Mouse (Mus musculus) left cerebral cortex, postnatal 25 days (tissue): ENCODE results near the gene Gm11554. TPM values are rescaled to one million over a fixed set of nuclear protein-coding genes. Genes with fewer than 3 reads are reported as not detected.
"Not testable (repeated sequence)": the region's sequence is repeated elsewhere in the genome, so short reads cannot be mapped to it uniquely, and the experiment has no call there.

Experiments
- DNase-seq, 2 experiments: peaks; one replicate each; pipeline ENCODE4 v3.0.0; 2022; ENCODE audit warnings: low spot score in 2 of 2, mixed read lengths in 1 of 2
- intact Hi-C: fragments of 180-260 bp; cut with DNase I; formaldehyde crosslinking; loops from one replicate; pipeline ENCODE4 v1.15.1; 2025
- total RNA-seq, 2 experiments: library from RNA; stranded (reverse); gene quantifications; 2 replicates each; pipeline ENCODE4 v1.2.3; 2021

Gene Gm11554
- total RNA-seq, result not detected

DNA sequence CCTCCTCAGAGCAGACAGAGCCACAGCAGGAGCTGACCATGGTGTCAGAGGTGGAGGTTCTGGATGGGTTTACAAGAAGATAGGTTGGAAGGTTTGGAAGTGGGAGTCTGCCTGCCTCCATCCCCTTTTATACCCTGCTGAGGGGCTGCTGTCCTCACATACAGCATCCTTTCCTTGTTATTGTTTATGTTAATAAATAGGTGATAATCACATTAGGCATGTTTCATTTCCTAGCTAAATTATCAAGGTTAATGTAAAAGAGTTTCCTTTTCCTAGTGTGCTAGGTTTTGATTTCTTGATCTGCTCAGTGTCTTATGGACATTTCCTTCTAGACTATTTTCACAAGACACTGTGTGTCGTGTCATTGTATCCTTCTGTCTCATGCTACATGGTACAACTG lies at the start of gene Gm11554:
TSS of gene Gm11554 (minus strand) at position 101 of the 400 bp plus-strand sequence.
- DNase-seq, intact Hi-C loops: not testable (repeated sequence)

- DNase-seq, result no peak
- intact Hi-C loops, result no loop called here
These were observed 47.3 kb upstream of the Gm11554 start, which contains the start of gene Krtap4-16 for GRCm38 (mm10) chr11:99851508-99851907. Krtap4-16 (minus strand) TSS chr11:99851608.

- DNase-seq, result no peak
- intact Hi-C loops, result no loop called here
These were observed 42.5 kb upstream of the Gm11554 start for GRCm38 (mm10) chr11:99846746-99847145.

DNA sequence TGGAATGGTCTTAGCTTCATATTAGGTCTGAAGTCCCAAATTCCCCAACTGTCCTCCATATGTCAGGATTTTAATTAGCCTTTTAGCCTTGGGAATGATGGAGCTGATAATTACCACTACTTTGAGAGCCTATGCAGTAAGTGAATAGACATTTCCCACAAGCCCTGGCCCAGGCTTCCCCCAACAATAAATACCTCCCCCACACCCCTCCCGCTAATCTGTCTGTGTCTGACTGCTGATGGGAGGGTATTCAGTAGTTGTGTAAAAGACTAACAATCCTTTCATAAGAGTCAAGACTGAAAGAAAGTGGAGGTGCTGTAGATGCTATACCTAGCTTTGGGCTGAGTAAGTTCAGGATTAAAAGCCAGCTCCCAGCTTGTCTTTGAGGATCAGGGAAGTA lies 37.9 kb upstream of the Gm11554 start:
- intact Hi-C loops, result no loop called here
- no peak for DNase-seq

GRCm38 (mm10) chr11:99837966-99838365 lies 33.7 kb upstream of the Gm11554 start, which contains the start of gene 2300003K06Rik:
2300003K06Rik (minus strand) TSS chr11:99838066.
- DNase-seq, result no peak
- intact Hi-C loops, result no loop called here

DNA sequence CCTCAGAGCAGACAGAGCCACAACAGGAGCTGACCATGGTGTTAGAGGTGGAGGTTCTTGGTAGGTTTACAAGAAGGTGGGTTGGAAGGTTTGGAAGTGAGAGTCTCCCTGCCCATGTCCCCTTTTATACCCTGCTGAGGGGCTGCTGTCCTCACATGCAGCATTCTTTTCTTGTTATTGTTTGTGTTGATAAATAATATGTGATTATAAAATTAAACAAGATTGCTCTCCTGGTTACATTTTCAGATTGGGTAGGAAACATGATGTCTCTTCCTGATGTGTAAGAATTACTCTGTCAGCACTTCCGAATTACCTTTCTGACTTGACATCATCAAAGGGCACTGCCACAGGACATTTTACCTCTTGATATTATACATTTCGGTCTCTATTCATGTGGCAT lies 11.3 kb upstream of the Gm11554 start, which contains the start of gene Gm11564:
TSS of gene Gm11564 (minus strand) at position 101 of the 400 bp plus-strand sequence.
- intact Hi-C loops, DNase-seq: not testable (repeated sequence)

DNA sequence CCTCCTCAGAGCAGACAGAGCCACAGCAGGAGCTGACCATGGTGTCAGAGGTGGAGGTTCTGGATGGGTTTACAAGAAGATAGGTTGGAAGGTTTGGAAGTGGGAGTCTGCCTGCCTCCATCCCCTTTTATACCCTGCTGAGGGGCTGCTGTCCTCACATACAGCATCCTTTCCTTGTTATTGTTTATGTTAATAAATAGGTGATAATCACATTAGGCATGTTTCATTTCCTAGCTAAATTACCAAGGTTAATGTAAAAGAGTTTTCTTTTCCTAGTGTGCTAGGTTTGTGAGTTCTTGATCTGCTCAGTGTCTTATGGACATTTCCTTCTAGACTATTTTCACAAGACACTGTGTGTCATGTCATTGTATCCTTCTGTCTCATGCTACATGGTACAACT lies 5.5 kb upstream of the Gm11554 start, which contains the start of gene Krtap4-13:
TSS of gene Krtap4-13 (minus strand) at position 101 of the 400 bp plus-strand sequence.
- DNase-seq, intact Hi-C loops: not testable (repeated sequence)

- intact Hi-C loops, DNase-seq: not testable (repeated sequence)
These were observed 5.4 kb downstream of the Gm11554 start, which contains the start of gene Gm11569 for GRCm38 (mm10) chr11:99798832-99799231. Gm11569 (minus strand) TSS chr11:99798932.

DNA sequence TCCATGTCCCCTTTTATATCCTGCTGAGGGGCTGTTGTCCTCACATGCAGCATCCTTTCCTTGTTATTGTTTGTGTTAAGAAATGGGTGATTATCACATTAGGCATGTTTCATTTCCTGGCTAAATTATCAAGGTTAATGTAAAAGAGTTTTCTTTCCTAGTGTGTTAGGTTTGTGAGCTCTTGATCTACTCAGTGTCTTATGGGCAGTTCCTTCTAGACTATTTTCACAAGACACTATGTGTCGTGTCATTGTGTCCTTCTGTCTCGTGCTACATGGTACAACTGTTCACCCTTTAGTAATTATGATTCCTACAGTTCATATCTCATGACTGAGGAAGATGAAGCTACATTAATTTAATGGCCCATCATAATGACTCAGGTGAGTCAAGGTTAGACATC lies 10.9 kb downstream of the Gm11554 start, which contains the start of gene Gm11596:
TSS of gene Gm11596 (minus strand) at position 101 of the 400 bp plus-strand sequence.
- DNase-seq, result no peak
- intact Hi-C loops, result no loop called here

GRCm38 (mm10) chr11:99784900-99785299 lies 19.3 kb downstream of the Gm11554 start, which contains the start of gene Krtap4-9:
Krtap4-9 (plus strand) TSS chr11:99785200.
- DNase-seq, intact Hi-C loops: not testable (repeated sequence)

DNA sequence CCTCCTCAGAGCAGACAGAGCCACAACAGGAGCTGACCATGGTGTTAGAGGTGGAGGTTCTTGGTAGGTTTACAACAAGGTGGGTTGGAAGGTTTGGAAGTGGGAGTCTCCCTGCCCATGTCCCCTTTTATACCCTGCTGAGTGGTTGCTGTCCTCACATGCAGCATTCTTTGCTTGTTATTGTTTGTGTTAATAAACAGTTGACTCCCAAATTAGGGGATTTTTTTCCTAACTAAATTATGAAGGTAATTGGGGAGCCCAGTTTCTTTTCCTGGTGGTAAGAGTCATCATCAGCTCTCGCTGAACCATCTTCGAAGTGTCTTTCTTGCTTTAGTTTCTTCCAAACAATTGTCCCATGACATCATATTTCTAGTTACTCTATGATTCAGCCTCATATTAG lies 23.6 kb downstream of the Gm11554 start, which contains the start of gene Krtap4-8:
TSS of gene Krtap4-8 (minus strand) at position 101 of the 400 bp plus-strand sequence.
- intact Hi-C loops, result no loop called here
- no peak for DNase-seq

DNA sequence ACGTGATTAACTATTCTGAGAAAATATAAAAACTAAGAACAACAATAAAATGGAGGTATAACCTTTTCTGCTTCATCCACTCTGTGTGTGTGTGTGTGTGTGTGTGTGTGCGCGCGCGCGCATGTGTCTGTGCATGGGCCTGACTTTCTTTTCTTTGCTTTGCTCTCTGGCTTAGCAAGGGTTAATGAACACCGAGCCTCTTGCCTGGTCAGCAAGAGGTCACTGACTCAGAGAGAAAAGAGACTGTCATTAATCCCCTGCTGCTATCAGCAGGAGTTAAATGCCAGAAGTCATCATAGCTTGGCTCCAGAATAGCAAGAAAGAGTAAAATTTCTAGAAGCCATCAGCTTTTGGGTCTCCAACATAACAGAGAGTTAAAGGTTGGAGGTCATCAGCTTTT lies 25.8 kb downstream of the Gm11554 start:
- no peak for DNase-seq
- intact Hi-C loops, result no loop called here

DNA sequence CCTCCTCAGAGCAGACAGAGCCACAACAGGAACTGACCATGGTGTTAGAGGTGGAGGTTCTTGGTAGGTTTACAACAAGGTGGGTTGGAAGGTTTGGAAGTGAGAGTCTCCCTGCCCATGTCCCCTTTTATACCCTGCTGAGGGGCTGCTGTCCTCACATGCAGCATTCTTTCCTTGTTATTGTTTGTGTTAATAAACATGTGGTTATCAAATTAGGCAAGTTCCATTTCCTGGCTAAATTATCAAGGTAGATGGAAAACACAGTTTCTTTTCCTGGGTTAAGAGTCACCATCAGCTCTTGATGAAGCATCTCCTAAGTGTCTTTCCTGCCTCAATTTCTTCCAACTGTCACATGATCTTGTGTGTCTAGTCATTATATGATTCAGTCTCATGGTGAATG lies 31.4 kb downstream of the Gm11554 start, which contains the start of gene Gm11595:
TSS of gene Gm11595 (minus strand) at position 101 of the 400 bp plus-strand sequence.
- DNase-seq, intact Hi-C loops: not testable (repeated sequence)

GRCm38 (mm10) chr11:99768410-99768809 lies 35.8 kb downstream of the Gm11554 start:
- no peak for DNase-seq
- intact Hi-C loops, result no loop called here

DNA sequence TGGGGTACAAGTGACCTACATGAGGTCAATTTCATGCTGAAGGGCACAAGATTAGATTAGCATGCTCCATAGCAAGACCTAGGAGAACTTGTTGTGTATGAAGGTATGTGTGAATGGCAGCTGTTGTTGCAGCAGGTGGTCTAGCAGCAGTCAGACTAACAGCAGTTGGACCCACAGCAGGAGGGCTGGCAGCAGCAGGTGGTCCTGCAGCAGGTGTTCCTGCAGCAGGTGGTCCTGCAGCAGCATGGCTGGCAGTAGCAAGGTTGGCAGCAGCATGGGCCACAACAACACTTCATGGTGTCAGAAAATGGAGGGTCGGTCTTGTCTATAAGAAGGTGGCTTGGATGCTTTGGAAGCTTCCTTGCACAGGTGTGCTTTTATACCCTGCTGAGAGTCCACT lies 45.4 kb downstream of the Gm11554 start:
- no peak for DNase-seq
- intact Hi-C loops, result no loop called here

Other genes starting within 250 kb of the Gm11554 start
- not detected for gene Krtap3-2, start 247.6 kb downstream of the Gm11554 start, total RNA-seq
- not detected for gene Gm11939, start 245.0 kb downstream of the Gm11554 start, total RNA-seq
- not detected for gene Krtap3-1, start 237.8 kb downstream of the Gm11554 start, total RNA-seq
- gene Krtap1-5, start 223.4 kb downstream of the Gm11554 start, total RNA-seq, result not detected
- not detected for gene Krtap1-4, start 220.8 kb downstream of the Gm11554 start, total RNA-seq
- gene Krtap1-3, start 213.1 kb downstream of the Gm11554 start, total RNA-seq, result not detected
- gene Krtap9-3, start 206.3 kb downstream of the Gm11554 start, total RNA-seq, result not detected
- gene Gm11938, start 201.1 kb downstream of the Gm11554 start, total RNA-seq, result not detected
- not detected for gene Gm11937, start 194.3 kb downstream of the Gm11554 start, total RNA-seq
- gene Krtap2-4, start 189.6 kb downstream of the Gm11554 start, total RNA-seq, result not detected
- not detected for gene Gm11562, start 184.0 kb downstream of the Gm11554 start, total RNA-seq
- not detected for gene Krtap4-1, start 176.2 kb downstream of the Gm11554 start, total RNA-seq
- not detected for gene Krtap4-2, start 169.4 kb downstream of the Gm11554 start, total RNA-seq
- gene Krtap4-7, start 160.4 kb downstream of the Gm11554 start, total RNA-seq, result not detected
- not detected for gene Gm11555, start 154.2 kb downstream of the Gm11554 start, total RNA-seq
- gene Gm11563, start 145.5 kb downstream of the Gm11554 start, total RNA-seq, result not detected
- gene Krtap4-6, start 138.5 kb downstream of the Gm11554 start, total RNA-seq, result not detected
- gene Gm14190, start 113.7 kb downstream of the Gm11554 start, total RNA-seq, result not detected
- gene Gm14180, start 70.2 kb downstream of the Gm11554 start, total RNA-seq, result not detected
- not detected for gene Gm11595, start 31.5 kb downstream of the Gm11554 start, total RNA-seq
- not detected for gene Krtap4-8, start 23.7 kb downstream of the Gm11554 start, total RNA-seq
- not detected for gene Krtap4-9, start 19.2 kb downstream of the Gm11554 start, total RNA-seq
- gene Gm11596, start 11.0 kb downstream of the Gm11554 start, total RNA-seq, result not detected
- gene Gm11569, start 5.5 kb downstream of the Gm11554 start, total RNA-seq, result not detected
- not detected for gene Krtap4-13, start 5.4 kb upstream of the Gm11554 start, total RNA-seq
- not detected for gene Gm11564, start 11.2 kb upstream of the Gm11554 start, total RNA-seq
- not detected for gene 2300003K06Rik, start 33.6 kb upstream of the Gm11554 start, total RNA-seq
- gene Krtap4-16, start 47.2 kb upstream of the Gm11554 start, total RNA-seq, result not detected
- gene Gm11568, start 53.5 kb upstream of the Gm11554 start, total RNA-seq, result not detected
- gene Gm11559, start 60.0 kb upstream of the Gm11554 start, total RNA-seq, result not detected
- not detected for gene Krtap9-1, start 68.9 kb upstream of the Gm11554 start, total RNA-seq
- not detected for gene Gm11567, start 74.7 kb upstream of the Gm11554 start, total RNA-seq
- gene Krtap31-1, start 103.5 kb upstream of the Gm11554 start, total RNA-seq, result not detected
- not detected for gene Gm11565, start 110.3 kb upstream of the Gm11554 start, total RNA-seq
- not detected for gene Krtap31-2, start 131.8 kb upstream of the Gm11554 start, total RNA-seq
- gene Krtap9-5, start 144.0 kb upstream of the Gm11554 start, total RNA-seq, result not detected
- not detected for gene Krtap29-1, start 174.6 kb upstream of the Gm11554 start, total RNA-seq
- not detected for gene Krtap16-1, start 182.2 kb upstream of the Gm11554 start, total RNA-seq
- not detected for gene Krtap17-1, start 189.5 kb upstream of the Gm11554 start, total RNA-seq
- gene Krt33a, start 211.8 kb upstream of the Gm11554 start, total RNA-seq, result not detected
- gene Krt33b, start 225.4 kb upstream of the Gm11554 start, total RNA-seq, result not detected
- gene Krt34, start 237.1 kb upstream of the Gm11554 start, total RNA-seq, result not detected
- not detected for gene Krt31, start 246.1 kb upstream of the Gm11554 start, total RNA-seq